Mouse (Mus musculus): ENCODE measurements around the gene Dock1. TPM values are rescaled to one million over a fixed set of nuclear protein-coding genes. Genes with fewer than 3 reads are reported as not detected.

Gene Dock1
- polyA plus RNA-seq, 1 experiment from 2014 or later = 21.9 TPM

- Histone ChIP-seq H3K27ac (ENCODE audit: low read length) (no peak overlapping the region), H3K9me3 (ENCODE audit: control insufficient read depth, low read length) (no peaks in the 10 kb centered on the region), H3K9ac (ENCODE audit: low read depth, low read length) (no peak overlapping the region), H3K27me3 (replicated peaks; ENCODE audit: control insufficient read depth, insufficient read depth, low read length) (no peaks in the 10 kb centered on the region), H3K36me3 (ENCODE audit: control insufficient read depth, insufficient read depth, low read length) (no peaks in the 10 kb centered on the region; the same call in 1 of the 2 replicates), H3K4me2 (ENCODE audit: low read depth, low read length) (no peak overlapping the region), H3K4me1 (ENCODE audit: control insufficient read depth, insufficient read depth, low read length) (no peaks in the 10 kb centered on the region), H3K4me3 (ENCODE audit: low read length) (no peak overlapping the region)
- no peak for ATAC-seq
- WGBS = 94% methylated on average over 3 of the region's 3 CpGs
These were observed 109.3 kb downstream of the Dock1 start for GRCm38 (mm10) chr7:134779761-134780160.

GRCm38 (mm10) chr7:134787110-134787509, 116.7 kb downstream of the Dock1 start:
- ATAC-seq = no peak
- no peak overlapping the region for H3K27ac ChIP-seq (ENCODE audit: low read length)
- no peaks in the 10 kb centered on the region for H3K9me3 ChIP-seq (ENCODE audit: control insufficient read depth, low read length)
- peaks cover 18% of the 10 kb centered on the region for H3K36me3 ChIP-seq (ENCODE audit: control insufficient read depth, insufficient read depth, low read length)
- H3K4me3 ChIP-seq (ENCODE audit: low read length) = no peak overlapping the region
- H3K4me1 ChIP-seq (ENCODE audit: control insufficient read depth, insufficient read depth, low read length) = no peaks in the 10 kb centered on the region
- no peak overlapping the region for H3K9ac ChIP-seq (ENCODE audit: low read depth, low read length)
- WGBS = 78% methylated on average over 4 of the region's 4 CpGs
- no peaks in the 10 kb centered on the region for H3K27me3 ChIP-seq (replicated peaks; ENCODE audit: control insufficient read depth, insufficient read depth, low read length)
- H3K4me2 ChIP-seq (ENCODE audit: low read depth, low read length) = no peak overlapping the region

- H3K9ac ChIP-seq (ENCODE audit: low read depth, low read length) = no peak overlapping the region
- H3K27me3 ChIP-seq (replicated peaks; ENCODE audit: control insufficient read depth, insufficient read depth, low read length) = no peaks in the 10 kb centered on the region
- WGBS = 82% methylated on average over 3 of the region's 3 CpGs
- H3K4me2 ChIP-seq (ENCODE audit: low read depth, low read length) = no peak overlapping the region
- H3K27ac ChIP-seq (ENCODE audit: low read length) = no peak overlapping the region
- no peak overlapping the region for H3K4me3 ChIP-seq (ENCODE audit: low read length)
- peaks cover 15% of the 10 kb centered on the region; the same call in 1 of the 2 replicates for H3K36me3 ChIP-seq (ENCODE audit: control insufficient read depth, insufficient read depth, low read length)
- no peak for ATAC-seq
- H3K4me1 ChIP-seq (ENCODE audit: control insufficient read depth, insufficient read depth, low read length) = no peaks in the 10 kb centered on the region
- H3K9me3 ChIP-seq (ENCODE audit: control insufficient read depth, low read length) = no peaks in the 10 kb centered on the region
These were observed 124.4 kb downstream of the Dock1 start for GRCm38 (mm10) chr7:134794889-134795288.

GRCm38 (mm10) chr7:134800079-134800478, 129.6 kb downstream of the Dock1 start:
- H3K9ac ChIP-seq (ENCODE audit: low read depth, low read length) = no peak overlapping the region
- H3K4me3 ChIP-seq (ENCODE audit: low read length) = no peak overlapping the region
- no peaks in the 10 kb centered on the region for H3K4me1 ChIP-seq (ENCODE audit: control insufficient read depth, insufficient read depth, low read length)
- H3K9me3 ChIP-seq (ENCODE audit: control insufficient read depth, low read length) = no peaks in the 10 kb centered on the region
- no peak for ATAC-seq
- no peaks in the 10 kb centered on the region for H3K27me3 ChIP-seq (replicated peaks; ENCODE audit: control insufficient read depth, insufficient read depth, low read length)
- H3K27ac ChIP-seq (ENCODE audit: low read length) = no peak overlapping the region
- WGBS = 78% methylated on average over 4 of the region's 4 CpGs
- H3K4me2 ChIP-seq (ENCODE audit: low read depth, low read length) = no peak overlapping the region
- H3K36me3 ChIP-seq (ENCODE audit: control insufficient read depth, insufficient read depth, low read length) = no peaks in the 10 kb centered on the region

- H3K36me3 ChIP-seq (ENCODE audit: control insufficient read depth, insufficient read depth, low read length) = 0 out of 2 replicates have a peak, but pooled peaks cover 3% of the 10 kb centered on the region
- WGBS = 86% methylated on average over 4 of the region's 4 CpGs
- no peaks in the 10 kb centered on the region for H3K9me3 ChIP-seq (ENCODE audit: control insufficient read depth, low read length)
- ATAC-seq = no peak
- no peak overlapping the region for H3K27ac ChIP-seq (ENCODE audit: low read length)
- no peaks in the 10 kb centered on the region for H3K4me1 ChIP-seq (ENCODE audit: control insufficient read depth, insufficient read depth, low read length)
- no peaks in the 10 kb centered on the region for H3K27me3 ChIP-seq (replicated peaks; ENCODE audit: control insufficient read depth, insufficient read depth, low read length)
- H3K9ac ChIP-seq (ENCODE audit: low read depth, low read length) = no peak overlapping the region
- no peak overlapping the region for H3K4me2 ChIP-seq (ENCODE audit: low read depth, low read length)
- no peak overlapping the region for H3K4me3 ChIP-seq (ENCODE audit: low read length)
These were observed 134.0 kb downstream of the Dock1 start for GRCm38 (mm10) chr7:134804422-134804821.

- no peak overlapping the region for H3K4me3 ChIP-seq (ENCODE audit: low read length)
- H3K9me3 ChIP-seq (ENCODE audit: control insufficient read depth, low read length) = no peaks in the 10 kb centered on the region
- WGBS = 81% methylated on average over 6 of the region's 6 CpGs
- H3K4me1 ChIP-seq (ENCODE audit: control insufficient read depth, insufficient read depth, low read length) = no peaks in the 10 kb centered on the region
- H3K4me2 ChIP-seq (ENCODE audit: low read depth, low read length) = no peak overlapping the region
- 0 out of 2 replicates have a peak, but pooled peaks cover 5% of the 10 kb centered on the region for H3K36me3 ChIP-seq (ENCODE audit: control insufficient read depth, insufficient read depth, low read length)
- H3K27ac ChIP-seq (ENCODE audit: low read length) = no peak overlapping the region
- no peaks in the 10 kb centered on the region for H3K27me3 ChIP-seq (replicated peaks; ENCODE audit: control insufficient read depth, insufficient read depth, low read length)
- H3K9ac ChIP-seq (ENCODE audit: low read depth, low read length) = no peak overlapping the region
- no peak for ATAC-seq
These were observed 136.3 kb downstream of the Dock1 start for GRCm38 (mm10) chr7:134806799-134807198.

- Histone ChIP-seq H3K9ac (ENCODE audit: low read depth, low read length) (no peak overlapping the region), H3K4me1 (ENCODE audit: control insufficient read depth, insufficient read depth, low read length) (no peaks in the 10 kb centered on the region), H3K36me3 (ENCODE audit: control insufficient read depth, insufficient read depth, low read length) (0 out of 2 replicates have a peak, but pooled peaks cover 5% of the 10 kb centered on the region), H3K27me3 (replicated peaks; ENCODE audit: control insufficient read depth, insufficient read depth, low read length) (no peaks in the 10 kb centered on the region), H3K9me3 (ENCODE audit: control insufficient read depth, low read length) (no peaks in the 10 kb centered on the region), H3K4me2 (ENCODE audit: low read depth, low read length) (no peak overlapping the region), H3K4me3 (ENCODE audit: low read length) (no peak overlapping the region), H3K27ac (ENCODE audit: low read length) (no peak overlapping the region)
- ATAC-seq = no peak
- WGBS = 86% methylated on average over 2 of the region's 2 CpGs
These were observed 138.0 kb downstream of the Dock1 start for GRCm38 (mm10) chr7:134808406-134808805.

- Histone ChIP-seq H3K9ac (ENCODE audit: low read depth, low read length) (no peak overlapping the region), H3K36me3 (ENCODE audit: control insufficient read depth, insufficient read depth, low read length) (0 out of 2 replicates have a peak, but pooled peaks cover 5% of the 10 kb centered on the region), H3K27me3 (replicated peaks; ENCODE audit: control insufficient read depth, insufficient read depth, low read length) (no peaks in the 10 kb centered on the region), H3K9me3 (ENCODE audit: control insufficient read depth, low read length) (no peaks in the 10 kb centered on the region), H3K4me3 (ENCODE audit: low read length) (no peak overlapping the region), H3K4me1 (ENCODE audit: control insufficient read depth, insufficient read depth, low read length) (no peaks in the 10 kb centered on the region), H3K4me2 (ENCODE audit: low read depth, low read length) (no peak overlapping the region), H3K27ac (ENCODE audit: low read length) (no peak overlapping the region)
- ATAC-seq = no peak
- WGBS = 94% methylated on average over 6 of the region's 6 CpGs
These were observed 139.0 kb downstream of the Dock1 start for GRCm38 (mm10) chr7:134809241-134809975.

GRCm38 (mm10) chr7:134818471-134818870, 148.0 kb downstream of the Dock1 start:
- Histone ChIP-seq H3K36me3 (ENCODE audit: control insufficient read depth, insufficient read depth, low read length) (no peaks in the 10 kb centered on the region), H3K9me3 (ENCODE audit: control insufficient read depth, low read length) (no peaks in the 10 kb centered on the region), H3K9ac (ENCODE audit: low read depth, low read length) (no peak overlapping the region), H3K4me2 (ENCODE audit: low read depth, low read length) (no peak overlapping the region), H3K4me1 (ENCODE audit: control insufficient read depth, insufficient read depth, low read length) (no peaks in the 10 kb centered on the region), H3K27ac (ENCODE audit: low read length) (no peak overlapping the region), H3K27me3 (replicated peaks; ENCODE audit: control insufficient read depth, insufficient read depth, low read length) (no peaks in the 10 kb centered on the region), H3K4me3 (ENCODE audit: low read length) (no peak overlapping the region)
- 95% methylated on average over 5 of the region's 5 CpGs for WGBS
- no peak for ATAC-seq

GRCm38 (mm10) chr7:134821264-134821663, 150.8 kb downstream of the Dock1 start:
- Histone ChIP-seq H3K9me3 (ENCODE audit: control insufficient read depth, low read length) (no peaks in the 10 kb centered on the region), H3K4me2 (ENCODE audit: low read depth, low read length) (no peak overlapping the region), H3K27ac (ENCODE audit: low read length) (no peak overlapping the region), H3K27me3 (replicated peaks; ENCODE audit: control insufficient read depth, insufficient read depth, low read length) (no peaks in the 10 kb centered on the region), H3K4me3 (ENCODE audit: low read length) (no peak overlapping the region), H3K9ac (ENCODE audit: low read depth, low read length) (no peak overlapping the region), H3K4me1 (ENCODE audit: control insufficient read depth, insufficient read depth, low read length) (no peaks in the 10 kb centered on the region), H3K36me3 (ENCODE audit: control insufficient read depth, insufficient read depth, low read length) (no peaks in the 10 kb centered on the region)
- no peak for ATAC-seq
- WGBS = 49% methylated on average over 1 of the region's 1 CpGs

Measured in intestine, embryonic 16.5 days (tissue).